Mouse (Mus musculus) inflammation-experienced regulatory T-cells, adult 6 months (primary cell): ENCODE results near the gene Dpp10. TPM values are rescaled to one million over a fixed set of nuclear protein-coding genes. Genes with fewer than 3 reads are reported as not detected.

Experiments used
- ATAC-seq: one replicate; pipeline ENCODE4 v1.8.0; 2017
- polyA plus RNA-seq, 3 experiments: library from polyadenylated mRNA; unstranded; fragments of 100-300 nt; shearing (Covaris generic); gene quantifications; one replicate each; pipeline ENCODE4 v1.2.1; 2017

Gene Dpp10
- not detected for polyA plus RNA-seq

GRCm38 (mm10) chr1:124044925-124045640 is at the start of gene Dpp10:
Gene Dpp10, minus strand, starts transcription at chr1:124045559.
- ATAC-seq, result no peak

- ATAC-seq, result no peak
Measured at GRCm38 (mm10) chr1:124048544-124048943, 3.2 kb upstream of the Dpp10 start.

- no peak for ATAC-seq
Measured at GRCm38 (mm10) chr1:124045761-124046300, 472 bp upstream of the Dpp10 start.

GRCm38 (mm10) chr1:124044161-124044560 is 1.2 kb downstream of the Dpp10 start:
- no peak for ATAC-seq

GRCm38 (mm10) chr1:124043421-124043820 is 1.9 kb downstream of the Dpp10 start:
- ATAC-seq, result no peak

- ATAC-seq, result no peak
Measured at GRCm38 (mm10) chr1:124041559-124041958, 3.8 kb downstream of the Dpp10 start.

- no peak for ATAC-seq
Measured at GRCm38 (mm10) chr1:124035306-124035990, 9.9 kb downstream of the Dpp10 start.

- ATAC-seq, result no peak
Measured at GRCm38 (mm10) chr1:124032677-124033076, 12.7 kb downstream of the Dpp10 start.

- no peak for ATAC-seq
Measured at GRCm38 (mm10) chr1:124031968-124032367, 13.4 kb downstream of the Dpp10 start.

GRCm38 (mm10) chr1:124002797-124003196 is 42.6 kb downstream of the Dpp10 start:
- no peak for ATAC-seq

- no peak for ATAC-seq
Measured at GRCm38 (mm10) chr1:123995780-123996179, 49.6 kb downstream of the Dpp10 start.

GRCm38 (mm10) chr1:123985324-123986024 is 59.9 kb downstream of the Dpp10 start:
- ATAC-seq, result no peak

- no peak for ATAC-seq
Measured at GRCm38 (mm10) chr1:123978597-123978996, 66.8 kb downstream of the Dpp10 start.

GRCm38 (mm10) chr1:123974621-123975020 is 70.7 kb downstream of the Dpp10 start:
- ATAC-seq, result no peak

- ATAC-seq, result no peak
Measured at GRCm38 (mm10) chr1:123946149-123946548, 99.2 kb downstream of the Dpp10 start.

GRCm38 (mm10) chr1:123940826-123941225 is 104.5 kb downstream of the Dpp10 start:
- no peak for ATAC-seq

GRCm38 (mm10) chr1:123933812-123934727 is 111.3 kb downstream of the Dpp10 start:
- no peak for ATAC-seq

- ATAC-seq, result no peak
Measured at GRCm38 (mm10) chr1:123928003-123928370, 117.4 kb downstream of the Dpp10 start.

- ATAC-seq, result no peak
Measured at GRCm38 (mm10) chr1:123927278-123928002, 117.9 kb downstream of the Dpp10 start.

GRCm38 (mm10) chr1:123924905-123925304 is 120.5 kb downstream of the Dpp10 start:
- no peak for ATAC-seq

GRCm38 (mm10) chr1:123923907-123924306 is 121.5 kb downstream of the Dpp10 start:
- ATAC-seq, result no peak
